Mouse (Mus musculus): ENCODE data around the gene D930020B18Rik.
A peak's percentile ranks its signal among the peaks of the same experiment; 100 is the strongest.

Gene D930020B18Rik

DNA sequence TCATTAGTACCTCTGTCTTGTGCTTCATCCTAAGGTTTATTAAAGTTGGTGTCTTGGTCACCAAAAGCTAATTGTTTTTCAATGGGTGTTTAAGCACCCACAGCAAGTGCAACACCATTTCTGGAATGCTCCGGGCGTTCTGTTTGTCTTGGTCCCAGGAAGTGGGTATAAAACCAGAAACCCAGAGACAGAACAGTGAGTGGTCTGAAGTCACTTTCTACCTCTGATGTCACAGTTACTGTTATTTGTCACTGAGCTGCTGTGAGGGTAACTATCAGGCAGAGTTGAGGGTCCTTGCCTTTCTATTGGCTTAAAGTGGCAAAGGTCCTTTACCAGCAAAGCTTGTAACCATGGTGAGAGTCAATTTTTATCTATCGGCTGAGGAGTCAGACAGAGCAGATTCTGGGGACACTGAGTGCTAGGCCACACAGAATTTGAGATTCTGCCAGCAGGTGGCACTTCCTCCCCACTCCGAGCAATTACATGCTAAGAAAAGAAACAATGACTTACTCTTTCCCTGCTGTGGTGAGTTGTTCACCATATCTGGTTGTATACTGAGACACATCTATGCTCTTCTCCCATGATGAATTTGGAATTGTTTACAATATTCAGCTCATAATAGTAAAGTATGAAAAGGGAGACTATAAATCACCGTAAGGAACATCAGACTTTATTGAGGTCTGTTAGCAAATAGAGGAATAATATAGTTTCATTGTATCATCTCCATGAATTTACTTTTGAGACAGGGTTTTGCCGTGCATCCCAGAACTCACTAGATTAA is 1.0 kb upstream of the D930020B18Rik start:
- DNase-seq = no peak

- DNase-seq = no peak
Observed at GRCm38 (mm10) chr10:121640944-121641271, 480 bp upstream of the D930020B18Rik start.

GRCm38 (mm10) chr10:121642054-121642947 is 913 bp downstream of the D930020B18Rik start:
- DNase-seq = no peak

DNA sequence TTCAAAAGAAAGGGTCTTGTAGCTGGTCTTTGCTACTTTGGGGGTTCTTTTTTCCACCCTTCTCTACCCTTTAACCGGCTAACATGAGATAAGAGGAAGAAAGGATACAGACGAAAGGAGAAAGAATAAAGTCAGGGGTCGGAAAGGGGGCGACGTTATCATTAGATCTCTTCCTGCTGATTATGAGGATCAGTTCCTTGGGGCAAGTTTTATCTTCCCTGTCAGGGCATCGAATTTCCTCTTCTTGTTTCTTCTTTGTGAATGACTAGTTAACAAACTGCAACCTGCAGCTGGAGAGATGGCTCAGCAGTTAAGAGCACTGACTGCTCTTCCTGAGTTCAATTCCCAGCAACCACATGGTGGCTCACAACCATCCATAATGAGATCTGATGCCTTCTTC is 4.9 kb downstream of the D930020B18Rik start:
- DNase-seq = no peak

DNA sequence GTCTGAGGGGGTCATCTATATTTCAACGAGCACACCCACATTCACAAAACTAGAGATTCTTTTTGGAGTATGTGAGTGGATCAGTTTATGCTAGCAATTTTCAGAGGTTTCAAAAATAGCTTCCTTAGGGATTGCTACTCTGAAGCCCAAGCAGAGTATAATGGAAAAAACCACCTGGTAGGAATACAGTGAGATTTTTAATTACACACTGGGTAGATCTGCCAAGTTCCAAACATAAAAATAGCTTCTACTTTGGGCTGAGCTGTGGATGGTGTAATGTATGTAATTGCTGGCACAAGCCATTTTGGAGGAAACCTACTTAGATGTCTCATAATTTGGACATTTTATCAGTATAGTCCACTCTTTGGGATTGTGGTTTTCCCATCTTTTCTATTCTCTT is 11.7 kb downstream of the D930020B18Rik start:
- no peak for DNase-seq

DNA sequence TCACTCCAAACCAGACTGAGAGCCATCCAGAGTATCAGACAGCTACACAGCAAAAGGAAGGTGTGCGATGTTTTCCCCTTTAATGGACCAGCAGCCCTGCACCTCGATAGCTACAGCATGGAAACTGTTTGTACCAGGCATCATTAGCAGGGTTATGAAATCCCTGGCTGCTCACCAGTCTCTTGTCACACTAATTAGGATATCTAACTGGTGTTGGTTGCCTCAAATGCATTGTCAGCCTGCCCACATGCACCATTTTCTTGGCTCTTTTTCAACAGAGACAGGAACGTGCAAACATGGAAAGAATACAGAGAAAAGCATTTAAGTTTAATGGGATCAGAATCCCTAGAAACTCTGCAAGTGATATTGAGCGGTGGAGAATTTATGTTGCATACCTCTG is 14.5 kb downstream of the D930020B18Rik start:
- no peak for DNase-seq

- no peak for DNase-seq
Observed at GRCm38 (mm10) chr10:121662711-121663110, 21.3 kb downstream of the D930020B18Rik start.

DNA sequence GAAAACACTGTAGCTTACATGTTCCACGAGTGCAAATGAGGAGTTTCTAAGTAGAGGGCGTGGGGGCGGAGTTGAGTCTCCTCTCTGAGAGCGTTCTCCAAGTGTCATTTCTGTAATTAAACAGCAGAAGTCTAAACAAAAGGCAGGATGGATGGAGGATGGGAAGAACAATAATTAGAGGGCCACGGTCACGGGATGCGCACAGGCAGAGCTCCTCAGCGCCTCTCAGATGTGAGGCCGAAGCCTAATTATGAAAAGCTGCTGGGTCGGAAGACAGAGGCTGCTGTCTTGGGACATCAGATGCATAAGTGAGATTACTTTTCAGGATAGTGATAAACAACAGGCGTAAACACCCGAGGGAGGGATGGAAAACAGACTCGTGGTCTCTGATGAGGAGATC is 22.2 kb downstream of the D930020B18Rik start:
- no peak for DNase-seq

GRCm38 (mm10) chr10:121665631-121666145 is 24.3 kb downstream of the D930020B18Rik start:
- DNase-seq = no peak

- no peak for DNase-seq
Observed at GRCm38 (mm10) chr10:121669103-121669502, 27.7 kb downstream of the D930020B18Rik start.

DNA sequence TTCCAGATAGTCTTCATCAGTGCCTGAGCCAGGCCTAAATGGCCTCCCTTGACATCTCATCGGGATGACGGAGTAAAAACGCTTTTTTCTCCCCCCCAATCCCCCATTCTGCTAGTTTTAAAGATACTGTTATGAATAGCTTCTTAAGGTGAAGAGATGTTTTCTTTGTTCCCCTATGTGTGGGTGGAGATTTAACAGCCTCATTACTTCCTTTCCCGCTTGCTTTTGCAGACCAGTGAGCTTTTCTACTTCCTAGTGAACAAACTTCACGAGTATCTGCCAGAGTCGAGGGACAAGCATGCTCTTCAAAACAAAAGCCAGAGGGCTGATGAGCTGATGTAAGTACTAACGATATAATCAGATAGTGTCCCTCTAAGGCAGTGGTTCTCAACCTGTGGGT is 35.6 kb downstream of the D930020B18Rik start:
- DNase-seq = no peak

DNA sequence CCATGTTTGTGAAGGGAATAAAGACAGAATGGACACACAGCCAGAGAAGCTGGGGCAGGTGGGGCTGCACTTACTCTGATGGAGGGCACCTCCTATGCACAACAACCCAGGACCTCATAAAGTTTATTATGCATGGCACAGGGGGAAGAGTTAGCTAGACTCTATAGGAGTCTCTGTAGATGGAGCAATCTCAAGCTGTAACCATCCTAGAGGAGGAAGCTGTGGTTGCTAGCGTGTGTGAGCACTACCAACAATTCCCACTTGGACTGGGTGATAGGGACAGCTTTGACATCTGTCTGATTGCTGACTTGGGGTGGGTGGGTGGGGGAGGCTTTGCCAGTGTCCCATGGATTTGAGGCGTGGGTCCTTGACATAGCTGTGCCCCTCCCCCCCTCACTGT is 39.5 kb downstream of the D930020B18Rik start:
- no peak for DNase-seq

DNA sequence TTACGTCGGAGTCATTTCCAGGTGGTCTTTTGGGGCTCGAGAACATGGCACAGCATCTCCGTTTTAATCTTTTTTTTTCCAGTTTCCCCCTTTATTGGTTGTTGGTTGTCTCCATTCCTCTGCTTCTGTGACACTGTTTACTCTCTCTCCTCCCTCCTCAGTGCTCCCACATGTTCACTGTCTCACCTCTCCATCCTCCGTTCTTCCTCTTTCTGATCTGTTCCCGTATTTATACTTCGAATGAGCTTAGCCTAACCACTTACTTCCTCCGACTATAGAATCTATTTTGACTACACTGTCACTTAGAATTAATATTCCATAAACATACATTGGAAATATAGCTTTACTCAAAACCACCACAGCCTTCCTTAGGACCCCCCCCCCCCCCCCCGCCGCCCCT is 41.2 kb downstream of the D930020B18Rik start:
- no peak for DNase-seq

GRCm38 (mm10) chr10:121686153-121686660 is 44.8 kb downstream of the D930020B18Rik start:
- peak; percentile 4 to 11 for DNase-seq

- no peak for DNase-seq
Observed at GRCm38 (mm10) chr10:121687511-121687910, 46.1 kb downstream of the D930020B18Rik start.

GRCm38 (mm10) chr10:121689591-121690314 is 48.4 kb downstream of the D930020B18Rik start:
- peak; percentile 64 to 79 for DNase-seq

DNA sequence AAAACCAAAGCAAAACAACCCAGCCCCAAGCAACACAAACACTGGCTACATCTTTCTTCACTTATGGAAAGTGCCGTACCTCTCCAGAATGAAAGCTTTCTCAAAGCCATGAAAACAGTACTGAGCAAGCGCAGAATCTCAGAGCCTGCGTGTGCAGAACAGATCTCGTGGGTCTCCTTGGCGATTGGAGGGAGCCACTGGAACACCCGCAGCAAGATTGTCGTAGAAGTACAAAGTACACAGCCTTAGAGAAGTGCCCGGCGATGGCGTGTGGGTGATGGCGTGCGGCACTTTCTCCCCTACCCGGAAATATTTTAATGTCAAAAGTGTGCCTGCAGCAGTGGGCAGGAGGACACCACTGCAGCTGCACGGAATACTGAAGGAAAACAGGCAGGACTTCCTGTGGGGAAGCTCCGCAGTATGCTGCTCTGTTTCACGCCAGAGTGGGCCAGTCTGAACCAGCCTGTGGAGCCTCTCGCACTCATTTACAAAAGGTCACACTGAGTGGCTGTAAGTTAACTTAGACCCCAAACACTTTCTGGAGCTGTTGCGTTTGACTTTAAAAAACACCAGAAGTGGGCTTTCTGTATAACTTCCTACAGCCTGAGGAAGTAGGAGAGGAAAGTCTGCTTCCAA is 51.7 kb downstream of the D930020B18Rik start:
- DNase-seq = peak; percentile 10 to 19

- DNase-seq = no peak
Observed at GRCm38 (mm10) chr10:121694567-121694966, 53.2 kb downstream of the D930020B18Rik start.

- peak; percentile 7 to 39 for DNase-seq
Observed at GRCm38 (mm10) chr10:121701296-121702248, 60.2 kb downstream of the D930020B18Rik start.

DNA sequence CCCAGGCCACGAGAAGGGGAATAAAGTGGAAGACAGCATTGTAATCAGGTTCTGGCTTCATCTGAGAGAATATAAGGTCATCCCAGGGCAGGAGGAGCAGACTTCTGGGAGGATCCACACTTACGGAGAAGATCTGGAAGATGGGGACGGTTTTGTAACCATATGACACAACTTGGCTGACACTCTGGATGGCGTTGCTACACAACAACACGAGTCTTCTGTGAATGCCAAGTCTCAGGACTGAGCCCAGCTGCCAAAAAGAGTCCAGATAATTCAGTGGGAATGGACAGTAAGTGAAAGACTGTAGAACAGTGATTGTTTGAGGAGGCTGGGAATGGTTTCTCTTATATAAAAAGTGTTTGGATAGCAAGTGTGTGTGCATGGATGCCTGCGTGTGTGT is 62.2 kb downstream of the D930020B18Rik start:
- no peak for DNase-seq

- DNase-seq = no peak
Observed at GRCm38 (mm10) chr10:121704871-121705270, 63.5 kb downstream of the D930020B18Rik start.

Data from kidney, adult 8-10 months (tissue).